Mouse (Mus musculus) cerebellum, postnatal 14 days (tissue): ENCODE results near the gene Hexb.
"Not testable (repeated sequence)": the region's sequence is repeated elsewhere in the genome, so short reads cannot be mapped to it uniquely, and the experiment has no call there.

Experiments
- DNase-seq, 2 experiments: peaks; one replicate each; pipeline ENCODE4 v3.0.0; 2021; ENCODE audit warnings: mixed read lengths in 2 of 2

Hexb gene

DNA sequence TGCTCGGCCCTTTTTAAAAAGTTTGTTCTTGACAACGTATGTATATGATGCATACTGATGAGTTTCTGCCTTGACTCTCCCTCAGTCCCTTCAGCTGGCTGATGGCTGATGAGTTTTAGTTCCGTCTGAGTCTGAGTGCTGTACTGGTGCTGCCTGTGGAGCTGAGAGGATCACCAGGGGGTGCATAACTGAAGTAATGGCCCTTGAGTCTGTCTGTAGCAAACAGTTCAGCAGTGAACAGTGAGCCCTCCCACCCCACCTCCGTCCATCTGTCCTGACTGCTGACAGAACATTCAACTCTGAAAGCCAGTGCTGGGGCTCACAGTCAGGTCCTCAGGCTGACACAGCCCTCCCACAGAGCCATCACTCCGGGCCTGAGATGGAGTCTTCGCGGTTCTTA is 19.2 kb downstream of the Hexb start:
- DNase-seq = no peak

DNA sequence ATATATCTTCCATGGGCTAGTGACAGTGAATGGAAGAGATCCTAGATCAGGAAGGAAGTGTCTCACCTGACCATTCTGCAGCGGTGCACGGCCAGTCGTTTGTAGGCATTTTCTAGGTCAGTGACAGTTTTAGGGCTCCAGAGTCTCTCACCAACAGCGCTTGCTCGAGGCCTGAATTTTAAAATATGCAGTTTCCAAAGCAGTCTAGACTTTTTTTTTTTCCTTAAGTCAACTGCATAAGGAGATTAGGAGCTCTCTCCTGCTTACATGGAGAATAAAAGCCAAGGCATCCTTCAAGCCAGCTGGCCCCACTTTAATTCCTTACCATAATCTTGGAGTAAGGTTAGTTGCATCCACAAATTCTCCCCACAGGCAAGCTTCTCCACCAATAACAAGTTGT is 21.4 kb downstream of the Hexb start:
- no peak for DNase-seq

DNA sequence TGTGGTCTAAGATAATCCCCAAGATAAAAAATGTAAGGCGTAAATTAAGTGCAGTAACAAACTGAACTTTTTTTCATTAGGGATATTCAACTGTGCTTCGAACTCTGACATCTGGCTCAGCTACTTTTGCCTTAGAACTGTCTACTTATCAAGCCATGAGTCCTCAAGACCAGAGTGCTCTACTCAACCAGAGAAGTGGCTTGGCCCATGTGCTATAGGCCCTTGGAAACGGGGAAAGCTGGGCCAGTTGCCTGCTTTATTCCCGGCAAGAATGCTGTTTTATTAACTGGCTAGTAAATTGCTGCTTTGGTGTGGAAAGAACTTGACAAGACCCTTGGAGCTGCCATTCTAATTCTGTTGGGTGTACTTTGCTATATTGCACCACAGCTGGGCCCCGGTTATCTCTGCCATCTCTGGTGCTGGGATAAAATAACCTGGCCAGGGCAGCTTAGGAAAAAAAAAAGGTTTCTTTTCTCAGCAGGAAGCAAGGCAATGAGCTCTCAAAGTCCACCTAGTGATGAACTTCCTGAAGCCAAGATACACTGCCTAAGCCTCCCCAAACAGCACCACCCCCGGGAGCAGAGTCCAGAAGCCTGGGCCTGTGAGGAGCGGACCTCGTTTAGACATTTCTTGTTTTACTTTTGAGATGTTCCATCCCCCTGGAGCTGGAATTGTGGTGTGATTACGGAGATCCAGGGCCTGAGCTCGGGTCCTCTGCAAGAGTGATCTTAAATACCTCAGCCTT is 22.5 kb downstream of the Hexb start:
- no peak for DNase-seq

DNA sequence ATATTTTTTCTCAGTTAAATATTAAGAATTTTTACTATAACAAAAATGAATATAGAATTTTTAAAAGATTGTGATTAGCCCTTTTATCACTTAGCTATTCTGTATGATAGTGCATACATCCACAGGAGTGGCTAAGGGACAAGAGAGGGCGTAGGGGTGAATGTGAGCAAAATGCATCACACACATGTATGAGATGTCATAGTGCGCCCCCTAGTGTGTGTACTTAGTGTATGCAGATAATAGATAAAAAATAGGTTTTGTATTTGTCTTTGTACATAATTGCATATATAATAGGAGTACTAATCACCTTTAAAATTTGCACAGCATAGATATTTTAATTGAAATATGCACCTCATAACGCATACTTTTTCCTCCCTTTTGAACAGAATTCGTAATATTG is 52.3 kb downstream of the Hexb start:
- DNase-seq = peak; percentile 57 to 79

DNA sequence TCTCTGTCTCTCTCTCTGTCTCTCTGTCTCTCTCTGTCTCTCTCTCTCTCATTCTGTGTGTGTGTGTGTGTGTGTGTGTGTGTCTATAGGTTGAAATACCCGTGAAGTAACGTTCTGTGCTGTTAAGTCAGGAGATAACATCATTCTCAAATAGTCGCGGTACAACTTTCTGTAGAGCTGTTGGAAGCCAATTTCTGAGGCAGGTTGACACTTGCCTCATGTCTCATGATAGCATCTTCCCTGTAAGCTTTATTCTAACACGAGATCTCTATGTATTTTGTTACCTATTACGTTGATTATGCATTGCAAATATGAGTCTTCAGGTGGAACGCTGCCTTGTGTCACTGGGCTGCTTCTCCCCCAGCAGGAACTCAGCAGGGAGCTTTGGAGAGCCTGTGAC is 55.8 kb downstream of the Hexb start:
- no peak for DNase-seq

DNA sequence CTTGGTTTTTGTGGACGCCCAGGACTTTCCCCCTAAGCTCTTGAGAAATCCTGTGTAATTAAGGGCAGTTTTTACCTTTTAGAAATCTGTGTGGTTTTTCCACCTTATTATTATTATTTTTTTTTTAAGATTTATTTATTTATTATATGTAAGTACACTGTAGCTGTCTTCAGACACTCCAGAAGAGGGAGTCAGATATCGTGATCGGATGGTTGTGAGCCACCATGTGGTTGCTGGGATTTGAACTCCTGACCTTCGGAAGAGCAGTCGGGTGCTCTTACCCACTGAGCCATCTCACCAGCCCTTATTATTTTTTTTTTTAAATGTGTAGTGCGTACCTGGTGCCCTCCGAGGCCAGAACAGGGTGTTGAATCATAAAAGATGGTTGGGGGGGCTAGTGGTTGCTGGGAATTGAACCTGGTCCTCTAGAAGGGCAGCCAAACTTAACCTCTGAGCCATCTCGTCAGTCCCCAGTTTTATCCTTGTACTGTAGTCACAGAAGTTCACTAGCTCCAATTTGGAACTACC is 59.7 kb downstream of the Hexb start:
- DNase-seq = not testable (repeated sequence)

DNA sequence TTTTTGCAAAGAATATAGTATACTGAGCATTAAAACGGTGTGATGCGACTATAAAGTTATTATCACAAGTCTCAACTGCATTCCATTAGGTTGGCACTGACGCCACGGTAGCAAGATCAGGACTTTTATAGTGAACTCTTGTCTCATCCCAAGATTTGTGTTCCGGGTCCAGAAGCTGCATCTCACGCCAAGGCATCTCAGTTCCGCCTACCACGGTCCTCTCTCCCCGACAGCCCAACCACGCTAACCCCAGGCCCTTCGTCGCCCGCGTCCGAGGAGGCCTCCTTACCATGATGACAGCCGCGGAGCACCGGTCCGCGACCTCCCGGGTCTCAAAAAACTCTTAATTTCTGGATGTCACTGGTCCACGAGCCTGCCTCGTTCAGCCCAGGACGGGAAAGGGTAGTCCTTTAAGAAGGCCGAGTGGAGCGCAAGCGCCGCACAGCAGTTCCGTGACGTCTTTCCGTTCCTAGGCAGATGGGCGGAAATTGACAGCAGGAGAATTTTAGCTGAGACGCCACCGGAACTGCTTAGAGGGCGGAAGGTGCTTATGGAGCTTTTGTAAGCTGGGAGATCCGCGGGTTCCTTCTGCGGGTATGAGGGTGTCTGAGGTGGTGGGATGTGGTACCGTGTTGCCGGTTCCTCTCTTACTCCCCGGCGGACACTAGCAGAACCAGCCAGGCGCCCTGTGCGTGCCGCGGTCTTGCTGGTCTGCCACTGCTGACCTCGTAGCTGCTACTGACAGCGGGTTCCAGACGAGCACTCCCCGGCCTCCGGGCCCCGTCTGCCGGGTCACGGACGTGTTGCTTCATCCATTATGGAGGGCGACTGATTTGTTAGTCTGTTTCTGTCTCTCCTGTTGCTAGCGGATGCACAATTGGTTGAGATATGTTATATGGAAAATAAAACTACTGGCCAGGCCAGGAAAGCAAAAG is 60.4 kb downstream of the Hexb start, which contains the start of the genes Gfm2 and Nsa2:
Gene Gfm2, plus strand, starts transcription at position 472 of the 935 bp plus-strand sequence.
Gene Nsa2, minus strand, starts transcription at position 472 of the 935 bp plus-strand sequence.
- DNase-seq = peak; percentile 90

DNA sequence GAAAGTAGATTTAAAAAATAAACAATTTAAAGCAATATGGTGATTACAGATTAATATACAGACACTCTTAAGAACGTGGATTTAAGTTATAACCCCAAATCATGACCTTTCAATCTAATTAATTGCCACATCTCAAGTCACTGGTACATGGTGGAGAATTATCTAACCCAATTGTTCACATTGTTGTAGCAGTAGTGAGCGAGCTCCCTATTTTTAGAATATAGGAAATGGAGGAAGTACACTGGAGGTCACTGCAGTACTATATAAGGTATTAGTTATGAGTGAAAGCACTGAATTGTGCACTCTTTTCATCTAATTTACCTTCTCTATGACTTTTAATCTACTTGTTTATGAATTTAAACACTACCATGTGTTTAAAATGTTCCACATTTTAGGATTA is 67.7 kb downstream of the Hexb start:
- not testable (repeated sequence) for DNase-seq

DNA sequence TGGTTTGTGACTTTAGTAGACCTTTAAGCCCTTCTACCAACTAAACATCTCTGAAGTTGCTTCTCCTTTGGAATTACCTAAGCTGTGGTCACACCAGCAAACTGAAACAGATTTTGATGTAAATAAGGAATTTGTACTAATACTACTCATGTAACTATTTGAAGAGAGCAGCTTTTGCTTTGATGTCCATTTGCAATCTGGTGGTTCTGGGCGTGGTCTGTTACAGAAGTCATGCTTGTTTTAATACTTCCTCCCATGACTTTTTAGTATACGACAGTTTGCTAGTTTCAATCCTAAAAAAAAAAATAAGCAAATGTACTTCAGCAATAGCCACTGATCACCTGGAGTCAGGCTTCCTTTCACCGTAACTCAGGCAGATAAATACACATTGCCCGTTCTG is 68.5 kb downstream of the Hexb start:
- not testable (repeated sequence) for DNase-seq
